Mouse (Mus musculus) heart, adult 18-20 months (tissue): ENCODE results near the gene 6030408B16Rik. TPM values are rescaled to one million over a fixed set of nuclear protein-coding genes. Genes with fewer than 3 reads are reported as not detected.

Experiments
- DNase-seq, 2 experiments: peaks; one replicate each; pipeline ENCODE4 v3.0.0; 2021 to 2022; ENCODE audit warnings: mixed read lengths in 1 of 2
- total RNA-seq, 2 experiments: library from RNA; stranded (reverse); gene quantifications; 2 replicates each; pipeline ENCODE4 v1.2.3; 2021

Gene 6030408B16Rik
- total RNA-seq, 2 experiments from 2014 or later: 0.69 to 1.1 TPM

DNA sequence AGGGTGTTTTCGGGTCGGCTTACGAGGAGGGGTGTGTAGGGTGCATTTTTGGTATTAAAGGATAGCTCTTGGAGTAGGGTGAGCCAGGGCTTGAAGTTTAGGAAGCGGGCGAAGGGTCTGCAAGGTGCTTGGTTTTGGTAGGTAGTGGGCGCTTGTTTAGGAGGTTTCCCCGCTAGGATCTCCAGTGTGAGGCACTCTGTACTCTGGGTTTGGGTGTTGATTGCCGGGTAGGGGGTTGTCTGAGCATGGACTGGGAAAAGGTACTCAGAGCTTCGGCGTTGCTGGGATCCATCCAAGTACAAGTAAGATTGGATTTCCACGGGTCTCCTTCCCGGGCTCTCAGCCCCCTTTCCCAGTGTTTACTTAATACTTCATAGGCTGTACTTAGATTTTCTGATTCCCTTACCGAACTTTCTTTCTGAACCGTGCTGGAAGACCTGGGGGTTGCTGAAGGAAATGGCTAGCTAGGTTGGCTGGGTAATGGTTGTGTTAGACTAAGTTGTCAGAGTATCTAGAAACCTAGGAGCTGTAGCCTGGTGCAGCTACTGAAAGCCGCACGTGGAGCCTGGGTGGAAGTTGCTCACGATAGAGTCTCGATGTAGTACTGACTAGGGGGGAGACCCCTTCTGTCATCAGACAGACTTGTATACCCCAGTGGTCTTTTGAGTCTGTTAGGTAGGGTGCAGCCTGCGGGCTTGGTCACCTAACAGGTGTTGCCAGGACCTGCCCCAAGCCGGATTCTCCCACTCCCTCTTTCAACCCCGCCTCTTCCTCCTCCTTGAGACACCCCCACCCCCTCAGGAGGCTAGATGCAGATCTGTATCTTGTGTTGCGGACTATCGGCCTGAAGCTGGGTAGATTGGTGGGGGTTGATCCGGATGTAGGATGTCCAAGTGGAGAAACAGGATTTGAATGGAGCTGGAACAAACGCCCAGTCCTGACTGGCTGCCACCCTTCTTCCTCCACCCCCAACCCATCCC, 25.7 kb upstream of the 6030408B16Rik start:
- DNase-seq: peak; percentile 49 to 62

DNA sequence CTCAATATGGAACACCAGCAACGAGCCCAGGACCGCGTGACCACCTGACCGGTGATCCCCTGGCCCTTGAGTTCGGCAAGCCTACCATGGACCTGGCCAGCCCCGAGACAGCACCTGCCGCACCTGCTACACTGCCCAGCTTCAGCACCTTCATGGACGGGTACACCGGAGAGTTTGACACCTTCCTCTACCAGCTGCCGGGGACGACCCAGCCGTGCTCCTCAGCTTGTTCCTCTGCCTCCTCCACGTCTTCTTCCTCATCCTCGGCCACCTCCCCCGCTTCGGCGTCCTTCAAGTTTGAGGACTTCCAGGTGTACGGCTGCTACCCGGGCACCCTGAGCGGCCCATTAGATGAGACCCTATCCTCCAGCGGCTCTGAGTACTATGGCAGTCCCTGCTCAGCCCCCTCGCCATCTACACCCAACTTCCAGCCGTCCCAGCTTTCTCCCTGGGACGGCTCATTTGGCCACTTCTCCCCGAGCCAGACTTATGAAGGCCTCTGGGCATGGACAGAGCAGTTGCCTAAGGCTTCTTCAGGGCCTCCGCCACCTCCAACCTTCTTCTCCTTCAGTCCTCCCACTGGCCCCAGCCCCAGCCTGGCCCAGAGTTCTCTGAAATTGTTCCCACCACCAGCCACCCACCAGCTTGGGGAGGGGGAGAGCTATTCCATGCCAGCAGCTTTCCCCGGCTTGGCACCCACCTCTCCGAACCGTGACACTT, 22.8 kb upstream of the 6030408B16Rik start:
- DNase-seq: no peak

DNA sequence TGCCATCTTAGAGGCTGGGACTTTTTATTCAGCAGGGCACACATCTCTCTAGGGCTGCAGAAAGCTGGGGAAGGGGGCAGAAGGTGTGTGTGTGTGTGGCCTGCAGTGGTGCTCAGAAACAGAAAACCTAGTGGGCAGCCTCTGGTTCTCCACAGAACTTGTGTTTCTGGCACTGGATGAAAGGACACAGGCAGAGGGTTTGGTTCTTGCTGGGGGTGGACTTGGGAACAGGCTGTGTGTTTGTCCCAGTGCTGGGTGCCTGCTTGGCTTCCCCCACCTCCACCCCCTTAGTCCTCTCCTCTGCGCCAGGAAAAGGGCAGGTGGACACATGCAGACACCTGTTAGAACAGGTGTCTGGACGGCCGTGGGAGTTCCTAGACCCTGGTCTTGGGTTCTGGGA, 21.9 kb upstream of the 6030408B16Rik start:
- DNase-seq: no peak

DNA sequence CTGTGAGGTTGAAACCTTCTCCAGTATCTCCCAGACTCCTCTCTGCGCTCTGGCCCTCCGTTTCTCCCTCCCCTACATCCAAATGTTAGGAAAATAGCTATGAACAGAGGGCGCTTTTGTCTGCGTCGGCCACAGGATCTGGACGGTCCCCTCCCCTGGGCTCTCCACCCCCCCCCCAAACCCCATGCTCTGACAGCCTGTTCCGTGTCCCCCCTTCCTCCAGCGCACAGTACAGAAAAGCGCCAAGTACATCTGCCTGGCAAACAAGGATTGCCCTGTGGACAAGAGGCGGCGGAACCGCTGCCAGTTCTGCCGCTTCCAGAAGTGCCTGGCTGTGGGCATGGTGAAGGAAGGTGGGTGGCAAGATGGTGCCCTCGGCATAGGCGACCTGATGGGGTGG, 21.5 kb upstream of the 6030408B16Rik start:
- DNase-seq: no peak

DNA sequence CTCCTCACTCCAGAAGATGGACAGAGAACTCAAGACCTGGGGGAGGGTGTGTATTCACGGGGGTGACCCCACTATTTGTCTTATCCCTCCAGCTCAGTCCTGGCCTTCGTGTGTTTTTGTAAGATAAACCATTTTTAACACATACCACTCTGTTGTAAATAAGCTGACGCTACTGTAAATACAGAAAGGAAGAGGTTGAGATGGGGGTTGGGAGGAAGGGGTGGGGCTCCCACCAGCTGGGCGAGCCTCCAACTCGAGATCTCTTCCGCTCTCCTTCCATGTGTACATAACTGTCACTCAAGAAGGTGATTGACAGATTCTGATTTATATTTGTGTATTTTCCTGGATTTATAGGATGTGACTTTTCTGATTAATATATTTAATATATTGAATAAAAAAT, 18.6 kb upstream of the 6030408B16Rik start:
- no peak for DNase-seq

DNA sequence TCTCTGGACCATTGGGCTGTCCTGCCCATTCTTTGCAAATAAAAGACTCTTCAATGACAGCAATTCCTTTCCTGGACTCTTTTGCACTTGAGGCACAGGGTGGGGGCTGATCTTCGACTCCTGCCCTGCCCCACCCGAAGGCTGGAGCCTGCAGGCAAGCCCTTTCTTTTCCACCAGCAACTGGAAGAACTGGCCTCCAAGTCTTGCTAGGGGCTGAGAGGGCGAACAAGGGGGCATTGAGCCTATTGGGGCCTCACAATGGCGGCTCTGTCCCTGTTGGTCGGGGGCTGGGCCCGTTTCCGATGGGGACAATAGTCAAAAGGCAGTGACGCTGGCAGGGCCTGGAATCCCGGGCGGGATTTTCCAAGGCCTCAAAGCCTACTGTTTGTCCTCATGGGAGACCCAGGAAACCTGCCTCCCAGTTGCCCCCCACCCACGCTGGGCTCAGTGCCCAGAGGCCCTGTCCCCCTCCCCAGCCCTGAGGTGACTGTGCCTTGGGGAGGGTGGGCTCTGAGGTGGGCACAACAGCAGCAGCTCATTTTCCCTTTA, 15.6 kb upstream of the 6030408B16Rik start:
- no peak for DNase-seq

DNA sequence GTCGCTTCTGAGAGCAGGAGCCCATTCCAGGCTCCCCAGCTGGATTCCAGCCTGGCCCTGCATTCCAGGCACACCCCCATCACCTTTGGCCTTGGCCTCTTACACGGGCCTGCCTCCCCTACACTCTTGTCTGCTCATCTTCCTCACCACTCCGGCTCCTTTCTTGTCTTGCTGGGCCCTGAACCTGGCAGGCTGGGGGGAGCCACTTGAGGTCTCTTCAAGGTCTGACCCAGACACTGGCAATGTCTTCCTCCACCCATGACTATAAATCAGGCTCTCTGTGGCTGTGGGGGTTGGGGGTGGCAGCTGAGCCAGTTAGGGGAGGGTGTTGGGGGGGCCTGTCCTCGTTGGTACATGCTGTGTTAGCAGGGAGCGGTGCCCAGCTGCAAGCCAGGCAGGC, 14.4 kb upstream of the 6030408B16Rik start:
- DNase-seq: no peak

DNA sequence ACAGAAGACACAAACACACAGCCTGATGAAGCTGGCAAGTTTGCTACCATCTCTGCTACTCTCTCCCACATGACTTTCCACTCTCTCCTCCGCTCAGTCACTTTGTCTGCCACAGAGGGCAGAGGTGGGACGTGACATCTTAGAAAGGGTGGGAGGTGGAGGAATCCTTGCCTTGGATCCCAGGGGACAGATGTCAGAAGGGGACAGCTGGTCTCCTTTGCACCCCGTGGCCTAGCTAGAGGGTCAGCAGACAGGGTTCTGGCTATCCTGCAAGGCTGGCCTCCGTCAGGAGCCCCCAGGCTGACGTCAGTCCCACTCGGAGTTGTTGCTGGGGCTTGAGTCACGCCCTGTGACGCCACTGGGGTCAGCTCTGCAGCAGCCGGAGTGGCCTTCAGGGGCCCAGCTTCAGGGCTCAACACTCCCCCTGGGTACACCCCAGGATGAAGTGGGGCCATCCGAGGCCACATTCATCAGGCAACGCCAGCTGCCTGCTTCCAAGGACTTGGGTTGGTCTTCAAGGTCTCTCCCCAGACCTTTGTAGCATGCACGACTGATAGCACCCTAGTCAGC, 13.5 kb upstream of the 6030408B16Rik start:
- DNase-seq: no peak

GRCm38 (mm10) chr15:101282471-101282870, 10.5 kb upstream of the 6030408B16Rik start:
- no peak for DNase-seq

DNA sequence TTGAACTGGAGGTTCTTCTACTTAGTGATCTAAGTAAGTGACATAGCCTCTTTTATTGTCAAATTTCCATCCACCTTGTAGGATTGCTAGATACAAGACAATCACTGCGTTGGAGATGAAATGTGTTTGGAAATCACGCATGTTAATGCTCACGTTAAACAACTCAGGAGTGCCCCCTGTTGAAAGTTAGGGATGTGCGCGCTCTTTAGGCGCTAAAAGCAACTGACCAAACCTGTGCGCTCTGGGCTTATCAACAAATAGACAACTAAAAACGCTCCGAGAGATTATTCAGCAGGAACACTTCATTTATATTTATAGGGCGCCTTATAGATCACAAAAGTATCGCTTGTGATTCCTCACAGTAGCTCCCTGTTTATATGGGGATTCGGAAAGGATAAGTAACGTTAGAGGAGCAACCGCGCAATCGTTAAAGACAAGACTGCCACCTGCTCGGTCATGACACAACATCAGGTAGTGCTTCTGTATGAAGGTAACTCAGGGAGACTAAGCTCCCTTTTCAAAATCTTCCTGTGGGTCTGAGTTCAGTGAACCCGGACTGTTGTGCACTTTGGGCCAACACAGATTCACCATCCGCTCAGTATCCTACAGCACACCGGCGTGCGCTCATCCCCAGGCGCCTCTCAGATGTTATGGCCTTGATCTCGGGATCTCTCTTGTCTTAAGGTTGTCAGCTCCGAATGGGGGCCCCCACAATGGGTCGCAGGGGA, 9.7 kb upstream of the 6030408B16Rik start:
- peak; percentile 78 to 87 for DNase-seq

- peak; percentile 93 to 95 for DNase-seq
These were observed 8.9 kb upstream of the 6030408B16Rik start, which contains the start of gene Atg101 for GRCm38 (mm10) chr15:101283911-101284750. Gene Atg101 (plus strand): TSS chr15:101284272.

- DNase-seq: no peak
These were observed 6.8 kb upstream of the 6030408B16Rik start for GRCm38 (mm10) chr15:101286129-101286770.

- no peak for DNase-seq
These were observed 5.7 kb upstream of the 6030408B16Rik start for GRCm38 (mm10) chr15:101287361-101287760.

DNA sequence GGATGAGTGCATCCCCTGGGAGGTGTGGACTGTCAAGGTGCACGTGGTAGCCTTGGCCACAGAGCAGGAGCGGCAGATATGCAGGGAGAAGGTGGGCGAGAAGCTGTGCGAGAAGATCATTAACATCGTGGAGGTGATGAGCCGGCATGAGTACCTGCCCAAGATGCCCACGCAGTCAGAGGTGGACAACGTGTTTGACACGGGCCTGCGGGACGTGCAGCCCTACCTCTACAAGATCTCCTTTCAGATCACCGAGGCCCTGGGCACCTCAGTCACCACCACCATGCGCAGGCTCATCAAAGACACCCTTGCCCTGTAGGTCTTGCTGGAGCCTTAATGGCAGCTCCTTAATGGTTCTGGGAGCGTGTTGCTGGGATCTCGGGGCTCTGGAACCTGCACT, 2.7 kb upstream of the 6030408B16Rik start:
- DNase-seq: no peak

- DNase-seq: no peak
These were observed 1.0 kb upstream of the 6030408B16Rik start for GRCm38 (mm10) chr15:101292012-101292411.

- DNase-seq: no peak
These were observed 1.2 kb downstream of the 6030408B16Rik start for GRCm38 (mm10) chr15:101294028-101294894.

GRCm38 (mm10) chr15:101295106-101295505, 2.1 kb downstream of the 6030408B16Rik start:
- peak; percentile 62 to 74 for DNase-seq

DNA sequence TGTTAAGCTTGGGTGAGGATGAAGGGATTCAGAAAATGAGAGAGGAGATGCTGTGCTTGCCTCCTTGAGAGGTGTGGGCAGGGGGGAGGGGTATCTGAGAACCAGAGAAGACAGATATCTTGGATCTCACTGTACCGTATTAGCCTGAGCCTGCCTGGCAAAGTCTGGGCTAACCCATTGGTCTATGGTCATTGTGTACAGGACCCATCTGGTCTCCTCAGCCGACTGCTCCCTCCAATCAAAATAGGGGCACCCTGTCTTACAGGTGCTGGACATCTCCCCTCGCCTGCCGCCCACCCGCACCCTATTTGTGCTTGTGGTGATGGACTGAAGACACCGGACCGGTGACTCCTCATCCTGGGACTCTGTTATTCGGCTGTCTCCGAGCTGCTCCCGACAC, 2.6 kb downstream of the 6030408B16Rik start:
- DNase-seq: no peak

DNA sequence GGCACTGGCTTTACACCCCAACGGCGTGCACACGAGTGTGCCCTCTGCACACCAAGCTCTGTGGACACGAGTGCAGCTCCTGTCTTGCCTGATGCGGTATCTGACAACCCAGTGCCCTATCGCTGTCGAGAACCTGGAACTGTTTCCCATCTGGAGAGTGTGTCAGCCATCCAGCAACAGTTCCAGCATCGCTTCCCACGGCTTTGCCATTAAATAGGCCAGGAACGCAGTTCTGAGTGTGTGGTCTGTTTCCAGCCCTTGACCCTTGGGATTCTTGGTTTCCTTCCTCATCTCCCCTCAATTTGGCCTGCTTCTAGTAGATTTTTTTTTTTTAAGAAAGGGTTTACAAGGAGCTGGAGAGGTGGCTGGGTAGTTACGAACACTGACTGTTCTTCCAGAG, 3.1 kb downstream of the 6030408B16Rik start:
- DNase-seq: peak; percentile 44 to 51
